Mouse (Mus musculus): ENCODE data around the gene Ap1s2.

Gene Ap1s2

DNA sequence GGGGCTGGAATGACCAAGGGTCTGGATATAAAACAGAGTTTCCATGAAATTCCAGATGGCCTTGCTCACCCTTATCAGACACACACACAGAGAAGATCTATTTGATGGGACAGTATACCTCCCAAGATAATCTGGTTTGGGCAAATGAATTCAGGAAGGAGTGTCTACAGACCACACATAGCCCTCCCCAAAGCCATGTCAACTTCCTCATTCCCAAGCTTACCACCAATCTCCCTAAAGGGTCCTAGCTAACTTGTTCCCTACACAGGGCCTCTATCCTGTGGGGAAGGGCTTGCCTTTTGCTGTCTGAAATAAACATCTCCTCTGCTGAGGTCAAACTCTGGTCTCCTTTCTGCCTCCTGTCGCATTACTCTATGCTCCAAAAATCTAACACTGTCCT lies 72.3 kb downstream of the Ap1s2 start:
- no peak for DNase-seq (ENCODE audit: low read depth, low spot score)

DNA sequence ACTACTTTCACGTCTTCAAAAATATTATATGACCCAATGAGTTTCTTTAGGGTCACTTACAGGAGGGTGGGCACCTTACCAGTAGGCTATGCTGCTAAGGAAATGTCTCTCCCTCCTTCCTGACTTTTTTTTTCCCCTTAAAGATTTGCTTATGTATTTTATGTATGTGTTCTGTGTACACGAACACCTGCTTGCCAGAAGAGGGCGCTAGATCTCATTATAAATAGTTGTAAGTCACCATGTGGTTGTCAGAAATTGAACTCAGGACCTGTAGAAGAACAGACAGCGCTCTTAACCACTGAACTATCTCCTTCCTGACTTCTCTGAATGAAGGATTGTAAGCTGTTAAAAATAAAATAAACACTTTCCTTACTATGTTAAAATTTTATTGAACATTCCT lies 72.7 kb downstream of the Ap1s2 start:
- DNase-seq (ENCODE audit: low read depth, low spot score) = no peak

DNA sequence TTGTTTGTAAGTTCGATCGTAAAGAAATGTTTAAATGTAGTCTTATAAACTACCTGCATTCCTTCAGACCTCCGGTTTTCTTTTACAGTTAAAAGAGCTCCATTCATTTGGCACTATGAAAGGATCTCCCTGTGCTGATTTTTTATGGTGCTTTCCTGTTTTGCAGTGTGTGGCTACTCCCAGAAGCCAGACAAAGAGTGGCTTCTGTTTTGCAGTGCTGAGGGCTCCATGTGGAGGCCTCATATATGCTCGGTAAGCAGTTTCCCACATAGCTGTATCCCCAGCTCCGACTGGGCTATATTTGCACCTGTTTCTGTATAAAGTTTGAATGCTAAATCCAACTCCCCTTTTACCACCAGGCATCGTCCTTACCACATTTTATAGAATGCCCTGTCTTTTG lies 73.3 kb downstream of the Ap1s2 start:
- DNase-seq (ENCODE audit: low read depth, low spot score) = no peak

Data from retina, adult 2 months (tissue).